Comparison of ENCODE assay signal across 10 mouse cellular contexts in the genomic region with DNA sequence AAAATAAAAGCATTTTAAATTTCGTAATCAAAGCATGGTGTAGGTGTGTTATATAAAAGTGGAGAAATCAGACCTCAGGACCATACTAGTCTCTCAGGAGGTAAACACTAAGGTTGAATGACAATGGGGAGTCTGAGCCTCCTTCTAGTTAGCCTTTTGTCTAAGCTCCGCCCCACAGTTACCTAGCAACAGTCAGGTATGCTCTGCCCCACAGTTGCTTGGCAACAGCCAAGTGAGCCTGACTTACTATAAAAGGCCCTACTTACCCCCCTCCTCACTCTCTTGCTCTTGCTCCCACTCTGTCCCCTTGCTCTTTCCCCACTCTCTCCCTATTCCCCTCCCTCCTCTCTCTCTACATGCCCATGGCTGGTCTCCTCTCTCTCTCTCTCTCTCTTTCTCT. TPM values are rescaled to one million over a fixed set of nuclear protein-coding genes. Genes with fewer than 3 reads are reported as not detected.
DNase-seq lines count a peak whose midpoint lies in the region; ATAC-seq lines count a peak whose summit lies in the region.
"Had no signal": no experiment of that assay in that cellular context is flagged by ENCODE, and none has a peak within 500 bp of the region (broad histone marks: within the 10 kb centered on the region; RNA-seq: fewer than 3 reads in every experiment).

No protein-coding gene starts in this region.

- peaks cover 14% of the 10 kb centered on the region for H3K36me3 ChIP-seq in limb, embryonic 11.5 days (ENCODE audit: control insufficient read depth, insufficient read depth, low read length)
- peaks cover 34% of the 10 kb centered on the region for H3K36me3 ChIP-seq in limb, embryonic 10.5 days
- peaks cover 30% of the 10 kb centered on the region for H3K36me3 ChIP-seq in embryonic facial prominence, embryonic 14.5 days (ENCODE audit: control insufficient read depth, insufficient read depth, low read length)
- peaks cover 28% of the 10 kb centered on the region for H3K36me3 ChIP-seq in neural tube, embryonic 15.5 days

- H3K4me1 ChIP-seq in limb, embryonic 11.5 days (ENCODE audit: control insufficient read depth, insufficient read depth, low read length), result no peaks in the 10 kb centered on the region
- peaks cover 3% of the 10 kb centered on the region; the same call in 1 of the 2 replicates for H3K4me1 ChIP-seq in limb, embryonic 10.5 days
- no peaks in the 10 kb centered on the region for H3K4me1 ChIP-seq in embryonic facial prominence, embryonic 14.5 days (ENCODE audit: control insufficient read depth, insufficient read depth, low read length)
- peaks cover 4% of the 10 kb centered on the region; the same call in 1 of the 2 replicates for H3K4me1 ChIP-seq in neural tube, embryonic 15.5 days
- H3K4me1 ChIP-seq: embryonic facial prominence, embryonic 13.5 days; heart, embryonic 15.5 days had no signal

- H3K9me3 ChIP-seq in limb, embryonic 11.5 days (ENCODE audit: control insufficient read depth, low read length), result peaks cover 2% of the 10 kb centered on the region; the same call in 1 of the 2 replicates
- H3K9me3 ChIP-seq in limb, embryonic 10.5 days (replicated peaks), result peaks cover 19% of the 10 kb centered on the region
- peaks cover 45% of the 10 kb centered on the region for H3K9me3 ChIP-seq in embryonic facial prominence, embryonic 14.5 days (ENCODE audit: control insufficient read depth, low read length)
- H3K9me3 ChIP-seq in neural tube, embryonic 15.5 days (replicated peaks), result peaks cover 20% of the 10 kb centered on the region

- H3K27ac ChIP-seq in limb, embryonic 11.5 days (replicated peaks; ENCODE audit: low read depth, low read length), result no peak overlapping the region
- H3K27ac ChIP-seq in limb, embryonic 10.5 days, result no peak overlapping the region
- no peak overlapping the region for H3K27ac ChIP-seq in embryonic facial prominence, embryonic 14.5 days (replicated peaks; ENCODE audit: low read depth, low read length)
- H3K27ac ChIP-seq in neural tube, embryonic 15.5 days (replicated peaks), result no peak overlapping the region
- H3K27ac ChIP-seq: embryonic facial prominence, embryonic 13.5 days; heart, embryonic 15.5 days had no signal

- peak; percentile 71; the same call in 1 of the 2 replicates for ATAC-seq in limb, embryonic 11.5 days (ENCODE audit: insufficient number of reproducible peaks, low FRiP score, low TSS enrichment, low read depth)
- ATAC-seq in embryonic facial prominence, embryonic 14.5 days (ENCODE audit: low read depth), result peak; percentile 68; the same call in 1 of the 2 replicates
- ATAC-seq in neural tube, embryonic 15.5 days (ENCODE audit: low FRiP score), result peak; percentile 94
- no peak for ATAC-seq in megakaryocyte-erythroid progenitor cell, adult 5-6 weeks (replicated peaks; ENCODE audit: low FRiP score, low TSS enrichment, poor library complexity, severe bottlenecking)

- DNase-seq in limb, embryonic 11.5 days (ENCODE audit: low spot score), result no peak
- no peak for DNase-seq in limb, embryonic 10.5 days (ENCODE audit: low spot score)
- peak; percentile 68 for DNase-seq in embryonic facial prominence, embryonic 14.5 days (ENCODE audit: low spot score)
- DNase-seq in kidney, postnatal 14 days, result peak; percentile 29
- DNase-seq in adrenal gland, postnatal 10 days, result no peak
- no peak for DNase-seq in urinary bladder, postnatal 10 days (ENCODE audit: low spot score)

- H3K9ac ChIP-seq in limb, embryonic 11.5 days (ENCODE audit: low read length), result no peak overlapping the region
- H3K9ac ChIP-seq in embryonic facial prominence, embryonic 14.5 days (ENCODE audit: low read depth, low read length), result no peak overlapping the region
- H3K9ac ChIP-seq in neural tube, embryonic 15.5 days (replicated peaks), result no peak overlapping the region
- H3K9ac ChIP-seq: embryonic facial prominence, embryonic 13.5 days; heart, embryonic 15.5 days had no signal

- H3K4me2 ChIP-seq in limb, embryonic 11.5 days (ENCODE audit: low read depth, severe bottlenecking), result no peak overlapping the region
- H3K4me2 ChIP-seq in embryonic facial prominence, embryonic 14.5 days (ENCODE audit: low read depth, low read length), result no peak overlapping the region
- H3K4me2 ChIP-seq in neural tube, embryonic 15.5 days, result no peak overlapping the region
- H3K4me2 ChIP-seq: embryonic facial prominence, embryonic 13.5 days; heart, embryonic 15.5 days had no signal

- H3K27me3 ChIP-seq in limb, embryonic 11.5 days (ENCODE audit: control insufficient read depth, insufficient read depth, low read length), result no peaks in the 10 kb centered on the region
- no peaks in the 10 kb centered on the region for H3K27me3 ChIP-seq in limb, embryonic 10.5 days (ENCODE audit: low read depth, poor library complexity, severe bottlenecking)
- H3K27me3 ChIP-seq in embryonic facial prominence, embryonic 14.5 days (replicated peaks; ENCODE audit: control insufficient read depth, insufficient read depth, low read length), result no peaks in the 10 kb centered on the region
- H3K27me3 ChIP-seq in neural tube, embryonic 15.5 days (replicated peaks), result no peaks in the 10 kb centered on the region
- H3K27me3 ChIP-seq: embryonic facial prominence, embryonic 13.5 days; heart, embryonic 15.5 days had no signal

- no peak overlapping the region for H3K4me3 ChIP-seq in limb, embryonic 11.5 days (ENCODE audit: low read depth, low read length)
- no peak overlapping the region for H3K4me3 ChIP-seq in limb, embryonic 10.5 days
- no peak overlapping the region for H3K4me3 ChIP-seq in embryonic facial prominence, embryonic 14.5 days (ENCODE audit: low read depth, low read length)
- H3K4me3 ChIP-seq in neural tube, embryonic 15.5 days (replicated peaks), result no peak overlapping the region
- H3K4me3 ChIP-seq: embryonic facial prominence, embryonic 13.5 days; heart, embryonic 15.5 days had no signal

- 38% methylated on average over 2 of the region's 2 CpGs for WGBS in limb, embryonic 11.5 days
- 23% methylated on average over 2 of the region's 2 CpGs for WGBS in limb, embryonic 10.5 days
- 21% methylated on average over 2 of the region's 2 CpGs for WGBS in embryonic facial prominence, embryonic 14.5 days
- WGBS in neural tube, embryonic 15.5 days, result 12% methylated on average over 2 of the region's 2 CpGs

RNA-seq across cellular contexts. Expression of a gene that starts 44.6 kb away (rescaled TPM):
- 3.5 and 5.8 TPM in 2 replicates for polyA plus RNA-seq in limb, embryonic 11.5 days (2014; fragmentation: Nextera tagmentation; extraction: Ambion mirVana)
- 5.0 and 6.2 TPM in 2 replicates for polyA plus RNA-seq in limb, embryonic 10.5 days (2016; fragmentation: Nextera tagmentation; extraction: Ambion mirVana)
- 4.8 and 5.8 TPM in 2 replicates for polyA plus RNA-seq in embryonic facial prominence, embryonic 14.5 days (2014; fragmentation: Nextera tagmentation; extraction: Ambion mirVana)
- polyA plus RNA-seq in neural tube, embryonic 15.5 days (2015; fragmentation: Nextera tagmentation; extraction: Ambion mirVana), result 11.5 and 12.7 TPM in 2 replicates
- 10.1 and 18.4 TPM in 2 replicates for total RNA-seq in megakaryocyte-erythroid progenitor cell, adult 5-6 weeks (2014; fragmentation: Nextera tagmentation)
- 11.7 and 25.2 TPM in 2 replicates for total RNA-seq in megakaryocyte-erythroid progenitor cell, adult 5-6 weeks (2017)
- 10 to 100 TPM; 17.6 to 22.8 TPM for total RNA-seq in adrenal gland, postnatal 10 days (2021)

Comparison
In these comparisons a context has a peak if more than half of its experiments do, and no peak if none do; other contexts are left out.
1. DNase-seq: peak in embryonic facial prominence, embryonic 14.5 days (single experiment) and kidney, postnatal 14 days (single experiment); none in limb, embryonic 11.5 days (single experiment), limb, embryonic 10.5 days (single experiment), adrenal gland, postnatal 10 days (single experiment) and urinary bladder, postnatal 10 days (single experiment).